Mouse (Mus musculus) retina, adult 2 months (tissue): ENCODE measurements around the gene Xpo4.
"Not testable (repeated sequence)": the region's sequence is repeated elsewhere in the genome, so short reads cannot be mapped to it uniquely, and the experiment has no call there.

Experiments used
- DNase-seq: peaks from one replicate; pipeline ENCODE4 v3.0.0-alpha.2; 2012; ENCODE audit warnings: low read depth, low spot score

Xpo4 gene

DNA sequence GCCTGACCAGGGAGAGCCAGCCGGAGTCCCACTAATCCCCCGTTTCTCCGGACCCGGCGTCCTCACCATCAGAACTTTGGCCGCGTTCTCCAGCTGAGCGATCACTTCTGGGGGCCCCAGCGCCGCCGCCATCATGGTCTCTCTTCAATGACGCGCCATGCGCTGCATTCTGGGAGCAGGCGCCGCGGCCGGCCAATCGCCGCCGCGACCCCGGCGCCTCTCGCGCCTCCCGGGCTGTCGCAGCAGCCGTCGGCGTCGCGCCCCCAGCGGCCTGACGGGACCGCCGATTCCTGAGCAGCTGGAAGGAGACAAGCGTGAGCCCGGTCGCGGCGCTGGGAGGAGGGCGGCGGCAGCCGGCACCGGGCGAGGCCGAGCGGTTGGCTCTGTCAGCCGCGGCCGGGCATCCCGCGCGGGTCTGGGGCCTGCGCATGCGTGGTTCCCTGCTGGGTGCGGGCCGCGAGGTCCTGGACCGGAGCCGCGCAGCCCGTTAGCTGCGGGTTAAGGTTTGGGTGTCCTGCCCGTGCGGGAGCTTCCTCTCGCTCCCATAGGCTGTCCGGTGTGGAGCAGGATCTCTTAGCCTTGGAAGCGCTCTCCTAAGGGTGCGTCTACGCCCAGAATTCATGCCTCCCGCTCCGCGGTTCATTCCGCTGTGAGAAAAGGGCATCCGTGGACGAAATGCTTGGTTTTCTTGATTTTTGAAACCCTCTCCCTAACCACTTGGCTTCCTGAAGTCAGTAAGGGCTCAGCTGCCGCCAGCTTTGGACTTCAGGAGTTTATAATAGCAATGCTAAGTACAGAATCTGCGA is at the start of gene Xpo4:
Xpo4 (minus strand) TSS at position 609 of the 806 bp plus-strand sequence.
- DNase-seq: peak; percentile 65

DNA sequence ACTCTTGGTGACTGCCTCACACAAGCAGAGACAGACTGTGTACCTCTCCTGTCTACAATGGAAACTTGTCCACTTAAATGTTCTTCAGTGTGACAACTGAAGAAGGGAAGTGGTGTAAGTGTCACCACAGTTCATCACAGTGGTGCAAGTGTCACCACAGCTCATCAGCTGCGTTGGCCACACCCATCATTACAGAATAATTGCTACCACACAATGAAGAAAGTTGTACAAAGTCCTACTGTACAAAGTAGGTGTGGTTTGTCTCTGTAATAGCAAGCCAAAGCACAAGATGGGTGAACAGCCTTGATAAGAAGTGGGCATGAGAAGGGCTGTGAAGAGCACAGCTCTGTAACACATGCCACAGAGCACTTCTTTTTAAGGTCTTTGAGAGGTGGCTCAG is 47.7 kb upstream of the Xpo4 start:
- no peak for DNase-seq

GRCm38 (mm10) chr14:57711059-57711458 is 45.8 kb upstream of the Xpo4 start:
- no peak for DNase-seq

DNA sequence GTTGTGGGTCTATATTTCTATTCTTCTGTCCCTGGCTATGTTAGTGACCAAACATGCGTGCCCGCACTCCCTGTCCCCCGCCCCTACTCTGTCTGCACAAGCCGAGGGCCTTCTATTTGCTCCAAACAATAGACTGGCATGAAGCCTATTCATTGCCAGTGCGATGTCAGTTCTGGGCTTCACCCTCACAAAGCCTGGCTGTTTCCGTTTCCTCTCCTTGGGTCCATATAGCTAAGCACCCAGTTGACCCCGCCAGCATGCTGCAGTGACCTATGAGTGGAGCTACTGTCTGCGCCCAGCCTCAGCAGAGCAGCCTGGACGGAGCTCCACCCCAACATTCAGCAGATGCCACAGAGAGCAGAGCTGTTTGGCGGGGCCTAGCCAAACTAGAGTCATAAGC is 43.9 kb upstream of the Xpo4 start:
- DNase-seq: no peak

DNA sequence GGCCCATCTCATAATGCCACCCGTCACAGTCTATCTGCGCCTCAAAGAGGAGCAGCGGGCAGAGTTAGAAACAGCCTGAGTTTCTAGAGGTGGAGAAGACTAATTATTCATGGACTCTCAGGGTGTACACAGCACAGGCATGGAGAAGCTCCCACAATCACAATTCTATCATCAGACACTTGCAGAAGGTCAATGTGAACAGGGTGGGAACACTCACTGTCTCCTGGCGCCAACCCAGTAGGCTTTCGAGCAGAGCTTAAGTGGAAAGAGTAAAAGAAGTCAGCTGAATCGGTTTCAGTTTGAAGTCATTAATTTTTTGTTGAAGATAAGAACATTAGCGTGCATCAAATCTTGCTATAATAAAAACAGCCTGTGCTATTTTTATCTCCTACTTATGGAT is 43.4 kb upstream of the Xpo4 start:
- no peak for DNase-seq

GRCm38 (mm10) chr14:57707100-57707893 is 42.1 kb upstream of the Xpo4 start:
- no peak for DNase-seq

- no peak for DNase-seq
These were observed 41.5 kb upstream of the Xpo4 start for GRCm38 (mm10) chr14:57706760-57707099.

GRCm38 (mm10) chr14:57705759-57706158 is 40.5 kb upstream of the Xpo4 start:
- no peak for DNase-seq

- DNase-seq: no peak
These were observed 39.8 kb upstream of the Xpo4 start for GRCm38 (mm10) chr14:57705075-57705474.

DNA sequence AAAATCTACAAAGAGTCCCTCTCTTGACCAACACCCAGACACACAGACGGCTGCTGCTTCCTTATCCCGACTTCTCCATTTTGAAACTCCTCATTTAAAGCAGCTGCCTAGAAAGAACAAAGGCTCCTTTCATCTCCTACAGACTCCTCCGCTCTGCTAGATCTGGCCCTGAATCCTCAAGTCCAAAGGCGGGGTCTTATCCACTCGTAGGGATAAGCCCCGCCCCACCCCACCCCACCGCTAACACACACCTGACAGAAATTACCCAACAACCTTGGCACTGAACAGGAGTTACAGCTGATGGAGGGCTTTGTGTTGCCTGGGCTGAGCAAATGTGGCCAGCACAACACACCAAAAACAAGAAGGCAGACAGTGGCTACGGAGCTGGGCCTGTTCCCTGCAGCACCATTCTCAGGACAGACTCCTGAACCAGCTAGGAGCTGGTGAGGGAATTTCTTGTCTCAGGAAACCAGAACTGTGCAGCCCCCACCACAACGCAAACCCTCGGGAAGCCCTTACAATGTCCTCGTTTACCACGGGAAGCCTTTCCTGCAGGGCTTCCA is 36.8 kb upstream of the Xpo4 start:
- no peak for DNase-seq

GRCm38 (mm10) chr14:57699461-57699970 is 34.3 kb upstream of the Xpo4 start:
- no peak for DNase-seq

- no peak for DNase-seq
These were observed 33.8 kb upstream of the Xpo4 start for GRCm38 (mm10) chr14:57699016-57699415.

DNA sequence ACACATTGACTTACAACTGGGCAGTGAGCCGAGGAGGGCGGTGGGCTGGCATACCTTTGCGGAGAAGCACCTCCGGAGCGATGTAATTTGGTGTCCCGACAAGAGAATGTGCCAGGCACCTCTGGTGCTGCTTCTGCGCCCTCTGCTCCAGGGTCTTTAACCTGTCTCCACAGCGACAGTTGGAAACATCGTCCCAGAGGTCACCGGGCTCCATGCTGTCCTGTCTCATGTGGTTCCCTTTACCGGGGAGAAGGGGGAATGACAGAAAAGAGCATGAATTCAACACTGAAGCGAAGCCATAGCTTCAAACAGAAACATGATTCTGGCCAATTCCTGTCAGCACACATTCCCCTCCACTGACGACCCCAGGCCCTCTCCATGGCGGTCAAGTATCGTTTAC is 30.8 kb upstream of the Xpo4 start:
- no peak for DNase-seq

DNA sequence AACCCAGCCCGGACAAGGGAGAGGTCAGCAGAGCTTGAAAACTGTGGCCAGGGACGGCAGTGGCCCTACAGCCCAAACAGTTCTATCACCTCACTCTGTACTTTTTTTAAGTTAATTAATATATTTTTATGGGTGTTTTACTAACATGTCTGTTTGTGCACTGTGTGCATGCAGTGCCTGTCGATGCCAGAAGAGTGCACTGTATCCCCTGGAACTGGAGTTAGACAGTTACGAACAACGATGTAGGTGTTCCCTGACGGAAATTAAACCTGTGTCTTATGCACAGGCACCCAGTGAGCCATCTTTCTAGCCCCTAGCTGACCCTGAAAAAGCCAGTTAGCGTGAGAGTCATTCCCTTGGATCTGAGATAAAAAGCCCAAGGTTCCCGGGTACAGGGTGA is 30.3 kb upstream of the Xpo4 start:
- DNase-seq: no peak

GRCm38 (mm10) chr14:57694246-57694645 is 29.0 kb upstream of the Xpo4 start:
- no peak for DNase-seq

- no peak for DNase-seq
These were observed 27.4 kb upstream of the Xpo4 start for GRCm38 (mm10) chr14:57692517-57693130.

- no peak for DNase-seq
These were observed 26.1 kb upstream of the Xpo4 start for GRCm38 (mm10) chr14:57691316-57691715.

- no peak for DNase-seq
These were observed 25.5 kb upstream of the Xpo4 start for GRCm38 (mm10) chr14:57690681-57691080.

DNA sequence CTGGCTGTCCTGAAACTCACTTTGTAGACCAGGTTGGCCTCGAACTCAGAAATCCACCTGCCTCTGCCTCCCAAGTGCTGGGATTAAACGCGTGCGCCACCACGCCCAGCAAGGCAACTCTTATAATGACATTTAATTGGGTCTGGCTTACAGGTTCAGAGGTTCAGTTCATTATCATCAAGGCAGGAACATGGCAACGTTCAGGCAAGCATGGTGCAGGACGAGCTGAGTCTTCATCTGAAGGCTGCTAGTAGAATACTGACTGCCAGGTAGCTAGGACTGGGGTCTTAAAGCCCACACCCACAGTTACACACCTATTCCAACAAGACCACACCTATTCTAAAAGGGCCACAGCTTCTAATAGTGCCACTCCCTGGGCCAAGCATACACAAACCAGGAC is 22.8 kb upstream of the Xpo4 start:
- DNase-seq: not testable (repeated sequence)

GRCm38 (mm10) chr14:57687441-57687840 is 22.2 kb upstream of the Xpo4 start:
- DNase-seq: no peak

GRCm38 (mm10) chr14:57686647-57687046 is 21.4 kb upstream of the Xpo4 start:
- DNase-seq: no peak

DNA sequence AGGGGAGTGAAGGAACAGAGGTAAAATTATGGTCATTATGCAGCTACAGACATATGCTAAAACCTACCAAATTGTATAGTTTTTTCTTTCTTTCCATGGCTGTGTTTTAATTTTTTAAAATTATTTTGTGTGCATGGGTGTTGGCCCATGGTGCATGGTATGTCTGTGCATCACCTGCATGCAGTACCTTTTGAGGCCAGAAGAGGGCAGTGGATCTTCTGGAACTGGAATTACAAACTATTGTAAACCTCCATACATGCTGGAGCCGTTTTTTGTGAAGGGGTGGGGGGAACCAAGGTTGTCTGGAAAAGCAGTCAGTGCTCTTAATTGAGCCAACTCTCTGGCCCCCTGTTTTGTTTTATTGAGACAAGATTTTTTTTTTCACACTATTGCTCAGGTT is 19.3 kb upstream of the Xpo4 start:
- peak; percentile 37 for DNase-seq
